Mouse (Mus musculus): ENCODE results near the gene Mfap1b. TPM values are rescaled to one million over a fixed set of nuclear protein-coding genes. Genes with fewer than 3 reads are reported as not detected.

Mfap1b gene
- total RNA-seq, 1 experiment: 23.2 TPM

- no peaks in the 10 kb centered on the region for H3K4me1 ChIP-seq (ENCODE audit: control insufficient read depth in 2 of 2, insufficient read depth in 2 of 2, low read length in 2 of 2, poor library complexity in 1 of 2)
- no peaks in the 10 kb centered on the region for H3K9me3 ChIP-seq (ENCODE audit: control insufficient read depth, insufficient read depth, low read depth, low read length)
- peaks cover 45% of the 10 kb centered on the region for H3K36me3 ChIP-seq (ENCODE audit: control insufficient read depth, insufficient read depth, low read length, poor library complexity, severe bottlenecking)
- no peak overlapping the region for H3K4me3 ChIP-seq (ENCODE audit: insufficient read depth in 1 of 2, low read depth in 1 of 2, low read length in 2 of 2, poor library complexity in 1 of 2, severe bottlenecking in 1 of 2)
- no peak for DNase-seq (ENCODE audit: low read depth, low spot score)
- H3K9ac ChIP-seq (ENCODE audit: insufficient read depth, low read depth, low read length, poor library complexity, severe bottlenecking): no peak overlapping the region
- H3K27ac ChIP-seq (ENCODE audit: insufficient read depth, low read depth, low read length, poor library complexity, severe bottlenecking): no peak overlapping the region
- no peak for TF ChIP-seq ZNF384 (IDR thresholded peaks at IDR 0.05; ENCODE audit: low read depth, low read length)
- TF ChIP-seq ZC3H11A (IDR thresholded peaks at IDR 0.05; ENCODE audit: borderline replicate concordance, low read depth, low read length): no peak
- TF ChIP-seq CHD2 (IDR thresholded peaks at IDR 0.05; ENCODE audit: low read depth, low read length): no peak
- TF ChIP-seq HCFC1 (IDR thresholded peaks at IDR 0.05; ENCODE audit: borderline replicate concordance, insufficient read depth, low read length): no peak
- no peak for TF ChIP-seq MAFK (IDR thresholded peaks at IDR 0.05; ENCODE audit: insufficient read depth, low read depth, low read length)
- in situ Hi-C loops (cut with MboI; ENCODE audit: low sequenced_read_pairs in 2 of 2, unreplicated experiment in 2 of 2): no loop called here
These were observed 39.0 kb downstream of the Mfap1b start for GRCm38 (mm10) chr2:121434854-121435253.

DNA sequence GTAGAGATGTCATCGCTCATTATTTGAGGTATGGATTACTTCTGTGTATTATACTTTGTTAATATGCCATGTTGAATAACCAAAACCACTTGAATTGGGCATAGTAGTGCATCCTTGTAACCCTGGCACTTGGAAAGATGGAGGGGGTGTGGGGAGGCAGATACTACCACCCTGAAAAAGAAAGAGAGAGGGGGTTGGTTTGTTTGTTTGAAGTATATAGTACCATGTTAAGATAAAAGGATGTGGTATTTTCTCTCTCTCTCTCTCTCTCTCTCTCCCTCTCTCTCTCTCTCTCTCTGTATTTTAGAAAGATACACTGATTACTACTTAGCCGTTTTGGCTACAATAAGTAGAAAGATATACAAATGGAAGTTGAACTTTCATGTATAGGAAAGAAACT lies 48.0 kb downstream of the Mfap1b start:
- Histone ChIP-seq H3K4me1 (ENCODE audit: control insufficient read depth in 2 of 2, insufficient read depth in 2 of 2, low read length in 2 of 2, poor library complexity in 1 of 2) (no peaks in the 10 kb centered on the region), H3K36me3 (ENCODE audit: control insufficient read depth, insufficient read depth, low read length, poor library complexity, severe bottlenecking) (peaks cover 24% of the 10 kb centered on the region), H3K27ac (ENCODE audit: insufficient read depth, low read depth, low read length, poor library complexity, severe bottlenecking) (no peak overlapping the region), H3K9me3 (ENCODE audit: control insufficient read depth, insufficient read depth, low read depth, low read length) (no peaks in the 10 kb centered on the region), H3K9ac (ENCODE audit: insufficient read depth, low read depth, low read length, poor library complexity, severe bottlenecking) (no peak overlapping the region), H3K4me3 (ENCODE audit: insufficient read depth in 1 of 2, low read depth in 1 of 2, low read length in 2 of 2, poor library complexity in 1 of 2, severe bottlenecking in 1 of 2) (no peak overlapping the region)
- TF ChIP-seq CHD2 (IDR thresholded peaks at IDR 0.05; ENCODE audit: low read depth, low read length) (no peak), MAFK (IDR thresholded peaks at IDR 0.05; ENCODE audit: insufficient read depth, low read depth, low read length) (no peak), HCFC1 (IDR thresholded peaks at IDR 0.05; ENCODE audit: borderline replicate concordance, insufficient read depth, low read length) (no peak), ZNF384 (IDR thresholded peaks at IDR 0.05; ENCODE audit: low read depth, low read length) (no peak), ZC3H11A (IDR thresholded peaks at IDR 0.05; ENCODE audit: borderline replicate concordance, low read depth, low read length) (no peak)
- no peak for DNase-seq (ENCODE audit: low read depth, low spot score)
- in situ Hi-C loops (cut with MboI; ENCODE audit: low sequenced_read_pairs in 2 of 2, unreplicated experiment in 2 of 2): no loop called here

- in situ Hi-C loops (cut with MboI; ENCODE audit: low sequenced_read_pairs in 2 of 2, unreplicated experiment in 2 of 2): no loop called here
- DNase-seq (ENCODE audit: low read depth, low spot score): no peak
- Histone ChIP-seq H3K27ac (ENCODE audit: insufficient read depth, low read depth, low read length, poor library complexity, severe bottlenecking) (no peak overlapping the region), H3K9me3 (ENCODE audit: control insufficient read depth, insufficient read depth, low read depth, low read length) (no peaks in the 10 kb centered on the region), H3K9ac (ENCODE audit: insufficient read depth, low read depth, low read length, poor library complexity, severe bottlenecking) (no peak overlapping the region), H3K4me3 (ENCODE audit: insufficient read depth in 1 of 2, low read depth in 1 of 2, low read length in 2 of 2, poor library complexity in 1 of 2, severe bottlenecking in 1 of 2) (no peak overlapping the region), H3K4me1 (ENCODE audit: control insufficient read depth in 2 of 2, insufficient read depth in 2 of 2, low read length in 2 of 2, poor library complexity in 1 of 2) (no peaks in the 10 kb centered on the region), H3K36me3 (ENCODE audit: control insufficient read depth, insufficient read depth, low read length, poor library complexity, severe bottlenecking) (peaks cover 21% of the 10 kb centered on the region)
- TF ChIP-seq CHD2 (IDR thresholded peaks at IDR 0.05; ENCODE audit: low read depth, low read length) (no peak), ZC3H11A (IDR thresholded peaks at IDR 0.05; ENCODE audit: borderline replicate concordance, low read depth, low read length) (no peak), ZNF384 (IDR thresholded peaks at IDR 0.05; ENCODE audit: low read depth, low read length) (no peak), HCFC1 (IDR thresholded peaks at IDR 0.05; ENCODE audit: borderline replicate concordance, insufficient read depth, low read length) (no peak), MAFK (IDR thresholded peaks at IDR 0.05; ENCODE audit: insufficient read depth, low read depth, low read length) (no peak)
These were observed 50.7 kb downstream of the Mfap1b start for GRCm38 (mm10) chr2:121423166-121423565.

- Histone ChIP-seq H3K9ac (ENCODE audit: insufficient read depth, low read depth, low read length, poor library complexity, severe bottlenecking) (no peak overlapping the region), H3K36me3 (ENCODE audit: control insufficient read depth, insufficient read depth, low read length, poor library complexity, severe bottlenecking) (peaks cover 14% of the 10 kb centered on the region), H3K9me3 (ENCODE audit: control insufficient read depth, insufficient read depth, low read depth, low read length) (no peaks in the 10 kb centered on the region), H3K4me1 (ENCODE audit: control insufficient read depth in 2 of 2, insufficient read depth in 2 of 2, low read length in 2 of 2, poor library complexity in 1 of 2) (peaks cover 3 to 6% of the 10 kb centered on the region in 2 experiments; a peak in 3 of 4 replicates), H3K4me3 (ENCODE audit: insufficient read depth in 1 of 2, low read depth in 1 of 2, low read length in 2 of 2, poor library complexity in 1 of 2, severe bottlenecking in 1 of 2) (no peak overlapping the region), H3K27ac (ENCODE audit: insufficient read depth, low read depth, low read length, poor library complexity, severe bottlenecking) (no peak overlapping the region)
- no peak for DNase-seq (ENCODE audit: low read depth, low spot score)
- in situ Hi-C loops (cut with MboI; ENCODE audit: low sequenced_read_pairs in 2 of 2, unreplicated experiment in 2 of 2): no loop called here
- TF ChIP-seq ZC3H11A (IDR thresholded peaks at IDR 0.05; ENCODE audit: borderline replicate concordance, low read depth, low read length): no peak
- TF ChIP-seq ZNF384 (IDR thresholded peaks at IDR 0.05; ENCODE audit: low read depth, low read length): no peak
- no peak for TF ChIP-seq MAFK (IDR thresholded peaks at IDR 0.05; ENCODE audit: insufficient read depth, low read depth, low read length)
- TF ChIP-seq CHD2 (IDR thresholded peaks at IDR 0.05; ENCODE audit: low read depth, low read length): no peak
- no peak for TF ChIP-seq HCFC1 (IDR thresholded peaks at IDR 0.05; ENCODE audit: borderline replicate concordance, insufficient read depth, low read length)
These were observed 55.4 kb downstream of the Mfap1b start for GRCm38 (mm10) chr2:121418476-121418875.

GRCm38 (mm10) chr2:121416356-121416755 lies 57.5 kb downstream of the Mfap1b start:
- H3K9ac ChIP-seq (ENCODE audit: insufficient read depth, low read depth, low read length, poor library complexity, severe bottlenecking): no peak overlapping the region
- in situ Hi-C loops (cut with MboI; ENCODE audit: low sequenced_read_pairs in 2 of 2, unreplicated experiment in 2 of 2): no loop called here
- H3K36me3 ChIP-seq (ENCODE audit: control insufficient read depth, insufficient read depth, low read length, poor library complexity, severe bottlenecking): peaks cover 8% of the 10 kb centered on the region
- no peak for TF ChIP-seq HCFC1 (IDR thresholded peaks at IDR 0.05; ENCODE audit: borderline replicate concordance, insufficient read depth, low read length)
- no peak for TF ChIP-seq CHD2 (IDR thresholded peaks at IDR 0.05; ENCODE audit: low read depth, low read length)
- no peak for TF ChIP-seq ZC3H11A (IDR thresholded peaks at IDR 0.05; ENCODE audit: borderline replicate concordance, low read depth, low read length)
- DNase-seq (ENCODE audit: low read depth, low spot score): no peak
- no peak overlapping the region for H3K27ac ChIP-seq (ENCODE audit: insufficient read depth, low read depth, low read length, poor library complexity, severe bottlenecking)
- no peaks in the 10 kb centered on the region for H3K9me3 ChIP-seq (ENCODE audit: control insufficient read depth, insufficient read depth, low read depth, low read length)
- peaks cover 3 to 6% of the 10 kb centered on the region in 2 experiments; a peak in 3 of 4 replicates for H3K4me1 ChIP-seq (ENCODE audit: control insufficient read depth in 2 of 2, insufficient read depth in 2 of 2, low read length in 2 of 2, poor library complexity in 1 of 2)
- no peak overlapping the region for H3K4me3 ChIP-seq (ENCODE audit: insufficient read depth in 1 of 2, low read depth in 1 of 2, low read length in 2 of 2, poor library complexity in 1 of 2, severe bottlenecking in 1 of 2)
